Mouse (Mus musculus) spleen, adult 2 months (tissue): ENCODE results near the gene Rtp4. TPM values are rescaled to one million over a fixed set of nuclear protein-coding genes. Genes with fewer than 3 reads are reported as not detected.

Experiments used
- DNase-seq, 2 experiments: peaks; one replicate each; pipeline versions ENCODE4 v3.0.0 to v3.0.0-alpha.2; 2012 to 2021; ENCODE audit warnings: low spot score in 2 of 2, low read depth in 1 of 2
- H3K27ac ChIP-seq: fragments of 200-500 bp; 2 replicates; pipeline ENCODE4 v1.5.1; 2012; ENCODE audit warnings: low read length, inconsistent platforms; ENCODE audit not compliant: insufficient read depth
- H3K27me3 ChIP-seq: fragments of 200-500 bp; 2 replicates; pipeline ENCODE4 v1.6.1; 2012; ENCODE audit warnings: mild to moderate bottlenecking, moderate library complexity, low read length, inconsistent platforms; ENCODE audit not compliant: control insufficient read depth, insufficient read depth
- H3K36me3 ChIP-seq: fragments of 200-500 bp; 2 replicates; pipeline ENCODE4 v1.6.1; 2012; ENCODE audit warnings: mild to moderate bottlenecking, low read length, inconsistent platforms; ENCODE audit not compliant: control insufficient read depth, insufficient read depth
- H3K4me1 ChIP-seq: fragments of 200-500 bp; 2 replicates; pipeline ENCODE4 v1.6.1; 2011; ENCODE audit warnings: inconsistent platforms; ENCODE audit not compliant: control insufficient read depth, insufficient read depth, insufficient read length
- H3K4me3 ChIP-seq: fragments of 200-500 bp; 2 replicates; pipeline ENCODE4 v1.5.1; 2011; ENCODE audit warnings: mild to moderate bottlenecking, inconsistent platforms; ENCODE audit not compliant: insufficient read depth, insufficient read length; ENCODE audit errors: extremely low read depth
- CTCF ChIP-seq: fragments of 200-500 bp; IDR thresholded peaks from 2 replicates; pipeline ENCODE4 v1.5.1; 2011; ENCODE audit warnings: mild to moderate bottlenecking, inconsistent platforms; ENCODE audit not compliant: insufficient read depth, insufficient read length, insufficient replicate concordance; ENCODE audit errors: extremely low read depth
- POLR2A ChIP-seq: fragments of 200-500 bp; IDR thresholded peaks from 2 replicates; pipeline ENCODE4 v1.6.1; 2011; ENCODE audit warnings: low read depth, low read length, inconsistent platforms
- WGBS: fragments of 180-500 bp; shearing (Covaris S2); methylation state at CpG from one replicate; pipeline ENCODE4 v1.1.7; 2018; 5-methylcytosine and 5-hydroxymethylcytosine counted together
- polyA plus RNA-seq: library from polyadenylated mRNA; depleted of rRNA; stranded (reverse); fragments of >200 nt; gene quantifications from 2 replicates; pipeline ENCODE4 v1.2.3, GENCODE M21; 2012

Rtp4 gene
- polyA plus RNA-seq, 1 experiment, result 16.7 TPM

- no peak for TF ChIP-seq POLR2A
- TF ChIP-seq CTCF, result no peak
- Histone ChIP-seq H3K4me3 (no peak overlapping the region), H3K27me3 (no peaks in the 10 kb centered on the region), H3K4me1 (no peaks in the 10 kb centered on the region), H3K27ac (no peak overlapping the region), H3K36me3 (no peaks in the 10 kb centered on the region)
- DNase-seq, result no peak
- 89% methylated on average over 4 of the region's 4 CpGs for WGBS
These were observed 22.8 kb downstream of the Rtp4 start for GRCm38 (mm10) chr16:23542866-23543265.

- 52% methylated on average over 7 of the region's 7 CpGs for WGBS
- Histone ChIP-seq H3K4me3 (no peak overlapping the region), H3K27me3 (no peaks in the 10 kb centered on the region), H3K4me1 (no peaks in the 10 kb centered on the region), H3K36me3 (no peaks in the 10 kb centered on the region), H3K27ac (0 out of 2 replicates have a peak overlapping the region, but pooled peaks have one; percentile 29)
- DNase-seq, result no peak
- TF ChIP-seq CTCF, result no peak
- TF ChIP-seq POLR2A, result no peak
These were observed 24.3 kb downstream of the Rtp4 start for GRCm38 (mm10) chr16:23544361-23544760.

GRCm38 (mm10) chr16:23547783-23548182 is 27.7 kb downstream of the Rtp4 start:
- 92% methylated on average over 4 of the region's 4 CpGs for WGBS
- no peaks in the 10 kb centered on the region for H3K36me3 ChIP-seq
- H3K4me3 ChIP-seq, result no peak overlapping the region
- no peak for DNase-seq
- no peak overlapping the region for H3K27ac ChIP-seq
- H3K27me3 ChIP-seq, result no peaks in the 10 kb centered on the region
- no peaks in the 10 kb centered on the region for H3K4me1 ChIP-seq
- TF ChIP-seq CTCF (no peak), POLR2A (no peak)

- no peak overlapping the region for H3K27ac ChIP-seq
- H3K4me1 ChIP-seq, result no peaks in the 10 kb centered on the region
- H3K36me3 ChIP-seq, result no peaks in the 10 kb centered on the region
- DNase-seq, result peak; percentile 23 to 49
- H3K27me3 ChIP-seq, result no peaks in the 10 kb centered on the region
- TF ChIP-seq POLR2A (no peak), CTCF (peak; percentile 84; the same call in 1 of the 2 replicates)
- H3K4me3 ChIP-seq, result no peak overlapping the region
- 50% methylated on average over 8 of the region's 8 CpGs for WGBS
These were observed 30.4 kb downstream of the Rtp4 start for GRCm38 (mm10) chr16:23550346-23550980.

GRCm38 (mm10) chr16:23550981-23551582 is 31.0 kb downstream of the Rtp4 start:
- Histone ChIP-seq H3K4me1 (no peaks in the 10 kb centered on the region), H3K36me3 (no peaks in the 10 kb centered on the region), H3K27me3 (no peaks in the 10 kb centered on the region), H3K4me3 (no peak overlapping the region), H3K27ac (no peak overlapping the region)
- WGBS, result 88% methylated on average over 18 of the region's 18 CpGs
- DNase-seq, result no peak
- TF ChIP-seq CTCF, result no peak
- TF ChIP-seq POLR2A, result no peak

- TF ChIP-seq CTCF (no peak), POLR2A (no peak)
- no peaks in the 10 kb centered on the region for H3K27me3 ChIP-seq
- no peaks in the 10 kb centered on the region for H3K4me1 ChIP-seq
- WGBS, result 92% methylated on average over 5 of the region's 5 CpGs
- no peak overlapping the region for H3K4me3 ChIP-seq
- no peak overlapping the region for H3K27ac ChIP-seq
- no peaks in the 10 kb centered on the region for H3K36me3 ChIP-seq
- DNase-seq, result no peak
These were observed 34.6 kb downstream of the Rtp4 start for GRCm38 (mm10) chr16:23554673-23555072.

- Histone ChIP-seq H3K4me1 (no peaks in the 10 kb centered on the region), H3K27me3 (no peaks in the 10 kb centered on the region), H3K27ac (no peak overlapping the region), H3K36me3 (no peaks in the 10 kb centered on the region), H3K4me3 (no peak overlapping the region)
- 10% methylated on average over 5 of the region's 5 CpGs for WGBS
- peak; percentile 7 to 47 for DNase-seq
- TF ChIP-seq POLR2A (no peak), CTCF (no peak)
These were observed 37.1 kb downstream of the Rtp4 start for GRCm38 (mm10) chr16:23557195-23557594.
